Mouse (Mus musculus) common myeloid progenitor, adult 5-6 weeks (primary cell): ENCODE results near the gene Magi3. TPM values are rescaled to one million over a fixed set of nuclear protein-coding genes. Genes with fewer than 3 reads are reported as not detected.

ENCODE experiments used
- ATAC-seq: replicated peaks from 2 replicates; pipeline ENCODE4 v1.8.0; 2016; ENCODE audit warnings: low read depth, mild to moderate bottlenecking, moderate TSS enrichment, inconsistent platforms; ENCODE audit not compliant: poor library complexity, severe bottlenecking
- total RNA-seq: library from RNA; stranded (forward); fragments of 200-1000, 187-1606 nt; gene quantifications from 2 replicates; pipeline ENCODE4 v1.2.3, GENCODE M21; 2017

The Magi3 gene
- total RNA-seq, 1 experiment from 2014 or later = 6.3 TPM

DNA sequence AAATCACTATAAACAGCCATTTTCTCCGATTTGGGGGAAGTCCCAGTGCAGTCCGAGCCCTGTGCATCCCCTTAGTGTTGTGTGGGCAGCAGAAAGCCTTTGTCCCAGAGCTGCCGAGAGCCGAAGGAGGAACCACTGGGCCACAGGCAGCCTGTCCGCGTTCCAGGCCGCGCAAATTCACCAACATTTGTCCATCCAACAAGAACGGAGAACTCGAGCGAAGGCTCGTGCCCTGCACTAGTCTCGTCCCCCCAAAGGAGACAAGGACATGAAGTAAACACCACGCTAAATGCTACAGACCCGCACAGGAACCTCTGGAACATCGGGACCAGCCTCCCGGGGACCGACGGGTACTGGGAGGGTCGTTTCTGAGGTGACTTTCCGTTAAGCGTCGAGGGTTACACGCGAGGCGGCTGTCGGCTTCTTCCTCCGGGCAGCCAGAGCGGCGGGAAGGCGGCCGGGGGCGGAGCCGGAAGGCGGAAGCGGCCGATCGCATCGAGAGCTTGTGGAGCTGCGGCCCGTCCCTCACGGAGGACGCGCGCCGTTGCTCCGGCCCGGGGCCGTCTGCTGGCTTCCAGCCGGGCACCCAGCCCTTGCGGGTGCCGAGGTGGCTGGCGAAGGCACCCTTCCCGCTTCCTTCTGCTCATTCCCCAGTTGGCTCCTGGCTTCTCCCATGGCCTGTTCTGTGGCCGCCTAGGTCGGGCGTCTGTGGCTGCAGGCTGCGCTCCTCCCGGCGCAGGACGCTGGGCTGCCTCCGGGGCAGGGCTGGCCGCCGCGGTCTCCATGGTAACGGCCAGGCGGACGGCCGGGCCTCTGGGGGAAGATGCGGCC lies 252.1 kb downstream of the Magi3 start, which contains the start of gene Phtf1:
Gene Phtf1, plus strand, starts transcription at position 250 of the 831 bp plus-strand sequence.
- ATAC-seq = peak; percentile 95

DNA sequence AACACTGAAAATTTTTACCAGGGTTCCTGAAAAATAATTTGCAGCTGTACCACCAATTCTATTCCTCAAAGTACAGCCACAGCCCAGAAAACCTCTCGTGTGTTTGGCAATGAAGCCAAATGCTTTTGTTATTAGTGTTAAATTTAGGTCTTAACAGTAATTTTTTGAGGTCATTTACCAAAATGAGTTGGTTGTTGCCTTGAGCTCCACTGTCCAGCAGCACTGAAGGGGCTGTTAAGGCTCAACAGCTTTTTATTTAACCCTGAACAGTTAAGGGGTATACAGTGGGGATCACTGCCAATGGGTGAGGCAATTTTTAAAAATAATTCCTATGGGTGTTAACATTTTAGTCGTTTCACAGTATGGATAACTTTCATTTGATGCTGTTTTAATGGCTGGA lies 252.9 kb downstream of the Magi3 start:
- no peak for ATAC-seq
